Mouse (Mus musculus) embryonic facial prominence, embryonic 12.5 days (tissue): ENCODE data around the gene 2310079G19Rik. TPM values are rescaled to one million over a fixed set of nuclear protein-coding genes. Genes with fewer than 3 reads are reported as not detected.

Experiments used
- ATAC-seq: fragments of 200-750 bp; cut with Nextera tagmentation; 2 replicates; pipeline ENCODE4 v1.8.0; 2017; ENCODE audit not compliant: insufficient number of reproducible peaks, insufficient read depth, low FRiP score, low TSS enrichment
- H3K27ac ChIP-seq: fragments of 300-500 bp; sonication (generic); 2 replicates; pipeline ENCODE4 v1.5.1; 2016; ENCODE audit warnings: mild to moderate bottlenecking
- H3K27me3 ChIP-seq: fragments of 300-500 bp; sonication (generic); 2 replicates; pipeline ENCODE4 v1.6.1; 2016; ENCODE audit warnings: mild to moderate bottlenecking, moderate library complexity
- H3K36me3 ChIP-seq: fragments of 300-500 bp; sonication (generic); 2 replicates; pipeline ENCODE4 v1.6.1; 2016; ENCODE audit warnings: mild to moderate bottlenecking
- H3K4me1 ChIP-seq: fragments of 300-500 bp; sonication (generic); 2 replicates; pipeline ENCODE4 v1.6.1; 2016
- H3K4me2 ChIP-seq: fragments of 300-500 bp; sonication (generic); replicated peaks from 2 replicates; pipeline ENCODE4 v1.6.1; 2016; ENCODE audit warnings: mild to moderate bottlenecking, moderate library complexity
- H3K4me3 ChIP-seq: fragments of 300-500 bp; sonication (generic); 2 replicates; pipeline ENCODE4 v1.5.1; 2016; ENCODE audit warnings: mild to moderate bottlenecking
- H3K9ac ChIP-seq: fragments of 300-500 bp; sonication (generic); 2 replicates; pipeline ENCODE4 v1.6.1; 2016; ENCODE audit warnings: mild to moderate bottlenecking, moderate library complexity
- H3K9me3 ChIP-seq: fragments of 300-500 bp; sonication (generic); 2 replicates; pipeline ENCODE4 v1.6.1; 2016; ENCODE audit warnings: mild to moderate bottlenecking, moderate library complexity
- WGBS: fragments of 180-500 bp; shearing (Covaris S2); methylation state at CpG from one replicate; pipeline ENCODE4 v1.1.7; 2016; 5-methylcytosine and 5-hydroxymethylcytosine counted together
- polyA plus RNA-seq: library from polyadenylated mRNA; unstranded; fragments of >200 nt; fragmentation: Nextera tagmentation; extraction: Ambion mirVana; gene quantifications from 2 replicates; pipeline ENCODE4 v1.2.1, GENCODE M21; 2016

2310079G19Rik gene
- polyA plus RNA-seq, 1 experiment from 2014 or later, result not detected

- H3K36me3 ChIP-seq, result no peaks in the 10 kb centered on the region
- peaks cover 12% of the 10 kb centered on the region; the same call in 1 of the 2 replicates for H3K4me1 ChIP-seq
- H3K4me3 ChIP-seq, result no peak overlapping the region
- ATAC-seq, result no peak
- WGBS, result 84% methylated on average over 6 of the region's 6 CpGs
- no peak overlapping the region for H3K27ac ChIP-seq
- no peaks in the 10 kb centered on the region for H3K27me3 ChIP-seq
- H3K4me2 ChIP-seq, result no peak overlapping the region
- H3K9me3 ChIP-seq, result no peaks in the 10 kb centered on the region
- no peak overlapping the region for H3K9ac ChIP-seq
Measured at GRCm38 (mm10) chr16:88604570-88604969, 22.9 kb downstream of the 2310079G19Rik start.

GRCm38 (mm10) chr16:88602464-88602863 is 25.0 kb downstream of the 2310079G19Rik start:
- no peak overlapping the region for H3K27ac ChIP-seq
- WGBS, result 23% methylated on average over 1 of the region's 1 CpGs
- H3K9ac ChIP-seq, result no peak overlapping the region
- H3K9me3 ChIP-seq, result no peaks in the 10 kb centered on the region
- no peaks in the 10 kb centered on the region for H3K27me3 ChIP-seq
- no peak for ATAC-seq
- peaks cover 13% of the 10 kb centered on the region; the same call in 1 of the 2 replicates for H3K4me1 ChIP-seq
- H3K4me3 ChIP-seq, result no peak overlapping the region
- no peaks in the 10 kb centered on the region for H3K36me3 ChIP-seq
- no peak overlapping the region for H3K4me2 ChIP-seq

DNA sequence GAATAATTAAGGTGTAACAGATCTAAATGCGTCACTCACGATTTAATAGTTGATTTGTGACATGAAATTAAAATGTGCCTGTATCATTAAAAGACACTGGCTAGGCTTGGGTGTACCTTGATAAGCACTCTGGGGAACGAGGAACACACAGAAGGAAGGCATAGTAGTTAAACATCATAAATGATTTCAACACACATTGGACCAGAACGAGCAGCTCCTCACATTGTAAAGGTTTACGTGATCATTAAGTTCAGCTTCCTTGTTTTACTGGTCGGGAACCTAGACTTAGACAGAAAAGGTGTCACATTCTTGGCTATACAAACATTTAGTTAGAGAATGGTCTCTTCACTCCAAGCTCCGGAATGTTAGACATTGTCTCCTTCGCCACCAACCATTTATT is 27.2 kb downstream of the 2310079G19Rik start:
- H3K27me3 ChIP-seq, result no peaks in the 10 kb centered on the region
- WGBS, result 67% methylated on average over 8 of the region's 8 CpGs
- peaks cover 13% of the 10 kb centered on the region; the same call in 1 of the 2 replicates for H3K4me1 ChIP-seq
- no peaks in the 10 kb centered on the region for H3K36me3 ChIP-seq
- H3K9me3 ChIP-seq, result no peaks in the 10 kb centered on the region
- no peak overlapping the region for H3K9ac ChIP-seq
- no peak overlapping the region for H3K27ac ChIP-seq
- no peak for ATAC-seq
- H3K4me2 ChIP-seq, result 0 out of 2 replicates have a peak overlapping the region, but pooled peaks have one; percentile 13
- H3K4me3 ChIP-seq, result no peak overlapping the region

DNA sequence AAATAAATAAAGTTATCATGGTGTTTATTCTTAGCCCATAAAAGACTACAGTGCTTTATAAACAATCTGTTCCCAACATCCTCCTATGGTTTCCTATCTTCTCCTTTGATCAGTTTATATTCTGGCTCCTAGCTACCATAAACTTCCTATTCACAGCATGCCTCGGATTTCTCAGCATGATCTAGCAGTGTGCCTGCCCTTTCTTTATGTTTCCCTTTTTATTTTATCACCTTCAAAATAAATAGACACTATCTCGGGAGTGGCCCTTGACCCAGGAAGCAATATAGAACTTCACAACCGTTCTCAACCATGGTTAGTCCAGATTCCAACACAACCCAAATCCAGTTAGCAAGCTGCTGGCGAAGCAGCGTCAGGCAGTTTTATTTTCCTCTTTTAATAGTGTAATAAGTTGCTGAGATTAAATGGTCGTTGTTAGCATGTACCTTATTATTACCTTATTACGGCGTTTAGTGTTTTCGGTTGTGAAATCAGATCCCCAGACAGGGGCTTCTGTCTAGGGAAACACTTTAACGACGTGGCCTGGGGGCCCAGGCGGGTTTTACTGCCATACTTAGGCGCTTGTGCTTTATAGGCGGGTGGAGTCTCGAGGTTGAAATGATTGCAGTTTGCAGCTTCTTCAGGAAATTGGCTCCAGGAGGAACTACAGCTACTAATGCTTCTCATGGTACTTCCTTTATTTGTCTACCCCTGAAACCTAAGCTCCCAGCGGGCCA is 27.8 kb downstream of the 2310079G19Rik start:
- Histone ChIP-seq H3K9ac (no peak overlapping the region), H3K27me3 (no peaks in the 10 kb centered on the region), H3K4me3 (no peak overlapping the region), H3K9me3 (no peaks in the 10 kb centered on the region), H3K4me1 (peaks cover 13% of the 10 kb centered on the region; the same call in 1 of the 2 replicates), H3K4me2 (0 out of 2 replicates have a peak overlapping the region, but pooled peaks have one; percentile 13), H3K27ac (no peak overlapping the region), H3K36me3 (no peaks in the 10 kb centered on the region)
- WGBS, result 35% methylated on average over 16 of the region's 16 CpGs
- ATAC-seq, result no peak

DNA sequence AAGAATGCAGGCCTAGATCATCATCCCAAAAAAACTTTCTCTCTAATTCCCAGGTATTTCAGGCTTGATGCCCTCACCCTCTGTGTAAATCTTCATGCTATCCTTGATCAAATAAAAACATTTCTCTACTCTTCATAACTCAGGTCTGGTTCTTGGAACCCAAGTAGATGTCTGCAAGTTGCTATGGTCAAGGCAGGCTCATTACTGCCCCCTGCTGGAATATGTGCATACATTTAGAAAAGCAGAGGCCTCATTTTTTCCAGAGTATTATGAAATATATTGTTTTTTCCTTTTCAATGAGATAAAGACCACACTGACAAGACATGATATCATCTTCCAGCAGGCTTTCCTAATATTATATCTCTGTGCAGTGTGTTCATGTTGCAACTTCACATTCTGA is 34.7 kb downstream of the 2310079G19Rik start:
- no peak for ATAC-seq

GRCm38 (mm10) chr16:88583338-88583737 is 44.1 kb downstream of the 2310079G19Rik start:
- Histone ChIP-seq H3K4me2 (no peak overlapping the region), H3K9ac (no peak overlapping the region), H3K4me3 (no peak overlapping the region), H3K27ac (no peak overlapping the region), H3K4me1 (no peaks in the 10 kb centered on the region), H3K9me3 (no peaks in the 10 kb centered on the region), H3K36me3 (no peaks in the 10 kb centered on the region), H3K27me3 (no peaks in the 10 kb centered on the region)
- 92% methylated on average over 9 of the region's 9 CpGs for WGBS
- no peak for ATAC-seq

More for the DNA sequence above, 34.7 kb downstream of the 2310079G19Rik start:
- no peak overlapping the region for H3K9ac ChIP-seq
- H3K4me1 ChIP-seq, result no peaks in the 10 kb centered on the region
- H3K9me3 ChIP-seq, result no peaks in the 10 kb centered on the region
- H3K36me3 ChIP-seq, result no peaks in the 10 kb centered on the region
- no peak overlapping the region for H3K27ac ChIP-seq
- no peak overlapping the region for H3K4me2 ChIP-seq
- no peaks in the 10 kb centered on the region for H3K27me3 ChIP-seq
- H3K4me3 ChIP-seq, result no peak overlapping the region

Other genes with a start within 250 kb of the 2310079G19Rik start
- not detected in 2 replicates for gene Cldn17, start 120.7 kb downstream of the 2310079G19Rik start, polyA plus RNA-seq
- 4.8 and 5.3 TPM in 2 replicates for gene Cldn8, start 64.5 kb downstream of the 2310079G19Rik start, polyA plus RNA-seq
- not detected in 2 replicates for gene Krtap24-1, start 15.4 kb downstream of the 2310079G19Rik start, polyA plus RNA-seq
- gene Krtap26-1, start 20.1 kb upstream of the 2310079G19Rik start, polyA plus RNA-seq, result not detected in 2 replicates
- not detected in 2 replicates for gene Krtap27-1, start 44.0 kb upstream of the 2310079G19Rik start, polyA plus RNA-seq
- gene 2310061N02Rik, start 80.3 kb upstream of the 2310079G19Rik start, polyA plus RNA-seq, result not detected in 2 replicates
- not detected in 2 replicates for gene Krtap13-1, start 101.2 kb upstream of the 2310079G19Rik start, polyA plus RNA-seq
- not detected in 2 replicates for gene Krtap13, start 124.0 kb upstream of the 2310079G19Rik start, polyA plus RNA-seq
- not detected in 2 replicates for gene 2310034C09Rik, start 131.2 kb upstream of the 2310079G19Rik start, polyA plus RNA-seq
- gene 2310057N15Rik, start 146.5 kb upstream of the 2310079G19Rik start, polyA plus RNA-seq, result not detected in 2 replicates
- gene Gm5965, start 150.2 kb upstream of the 2310079G19Rik start, polyA plus RNA-seq, result not detected in 2 replicates
- gene Gm20741, start 184.6 kb upstream of the 2310079G19Rik start, polyA plus RNA-seq, result not detected in 2 replicates
- gene Krtap15, start 192.5 kb upstream of the 2310079G19Rik start, polyA plus RNA-seq, result not detected in 2 replicates
- gene Krtap14, start 198.5 kb upstream of the 2310079G19Rik start, polyA plus RNA-seq, result not detected in 2 replicates
- not detected in 2 replicates for gene Krtap19-1, start 241.7 kb upstream of the 2310079G19Rik start, polyA plus RNA-seq
- gene Krtap19-2, start 246.6 kb upstream of the 2310079G19Rik start, polyA plus RNA-seq, result not detected in 2 replicates